In the genomic region with DNA sequence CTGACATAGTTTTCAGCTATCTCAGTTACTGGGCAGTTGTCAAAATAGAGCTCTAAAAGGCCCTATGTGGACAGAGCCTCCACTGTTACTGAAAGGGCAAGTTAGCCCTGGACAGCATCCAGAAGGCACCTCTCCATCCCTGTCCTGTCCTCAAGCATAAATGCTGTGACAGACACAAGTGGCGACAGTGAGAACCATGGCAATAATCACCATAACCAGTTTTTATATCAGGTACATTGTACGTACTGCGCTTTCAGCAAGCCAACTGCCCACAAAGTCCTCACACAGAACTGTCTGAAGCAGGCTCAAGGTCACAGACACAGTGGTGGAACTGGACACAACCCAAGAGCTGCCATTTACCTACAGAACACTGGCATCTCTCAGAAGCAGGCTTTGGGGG, we compare ENCODE assay signal across 13 mouse cellular contexts.
DNase-seq lines count a peak whose midpoint lies in the region; ATAC-seq and TF ChIP-seq lines count a peak whose summit lies in the region.
"Had no signal": no experiment of that assay in that cellular context is flagged by ENCODE, and none has a peak within 500 bp of the region (broad histone marks: within the 10 kb centered on the region; RNA-seq: fewer than 3 reads in every experiment).

No protein-coding gene starts in this region.

- no peaks in the 10 kb centered on the region for H3K36me3 ChIP-seq in stomach, embryonic 14.5 days (ENCODE audit: control insufficient read depth, insufficient read depth, low read length)
- H3K36me3 ChIP-seq in stomach, postnatal 0 days (ENCODE audit: control insufficient read depth, insufficient read depth, low read length): no peaks in the 10 kb centered on the region
- no peaks in the 10 kb centered on the region for H3K36me3 ChIP-seq in hindbrain, embryonic 12.5 days
- H3K36me3 ChIP-seq in kidney, embryonic 16.5 days (ENCODE audit: insufficient read depth, low read length): no peaks in the 10 kb centered on the region
- H3K36me3 ChIP-seq: liver, embryonic 13.5 days; midbrain, embryonic 12.5 days had no signal

- WGBS in stomach, embryonic 14.5 days: 90% methylated on average over 3 of the region's 3 CpGs
- WGBS in stomach, postnatal 0 days: 91% methylated on average over 3 of the region's 3 CpGs
- 91% methylated on average over 3 of the region's 3 CpGs for WGBS in hindbrain, embryonic 12.5 days
- 86% methylated on average over 3 of the region's 3 CpGs for WGBS in kidney, embryonic 16.5 days

- no peaks in the 10 kb centered on the region for H3K27me3 ChIP-seq in stomach, embryonic 14.5 days (ENCODE audit: control insufficient read depth, insufficient read depth, low read length)
- H3K27me3 ChIP-seq in stomach, postnatal 0 days (ENCODE audit: control insufficient read depth, insufficient read depth, low read length): no peaks in the 10 kb centered on the region
- H3K27me3 ChIP-seq in hindbrain, embryonic 12.5 days: no peaks in the 10 kb centered on the region
- no peaks in the 10 kb centered on the region for H3K27me3 ChIP-seq in kidney, embryonic 16.5 days (ENCODE audit: insufficient read depth, low read length)
- H3K27me3 ChIP-seq: liver, embryonic 13.5 days; midbrain, embryonic 12.5 days had no signal

- H3K9ac ChIP-seq in stomach, embryonic 14.5 days (replicated peaks; ENCODE audit: low read depth, low read length): no peak overlapping the region
- H3K9ac ChIP-seq in stomach, postnatal 0 days (ENCODE audit: low read length): no peak overlapping the region
- no peak overlapping the region for H3K9ac ChIP-seq in hindbrain, embryonic 12.5 days
- H3K9ac ChIP-seq in kidney, embryonic 16.5 days (replicated peaks; ENCODE audit: low read length): no peak overlapping the region
- H3K9ac ChIP-seq: liver, embryonic 13.5 days; midbrain, embryonic 12.5 days had no signal

- H3K9me3 ChIP-seq in stomach, embryonic 14.5 days (ENCODE audit: control insufficient read depth, low read depth, low read length): no peaks in the 10 kb centered on the region
- no peaks in the 10 kb centered on the region for H3K9me3 ChIP-seq in stomach, postnatal 0 days (ENCODE audit: control insufficient read depth, low read length)
- no peaks in the 10 kb centered on the region for H3K9me3 ChIP-seq in hindbrain, embryonic 12.5 days (replicated peaks)
- H3K9me3 ChIP-seq in kidney, embryonic 16.5 days (ENCODE audit: low read length): no peaks in the 10 kb centered on the region
- H3K9me3 ChIP-seq: liver, embryonic 13.5 days; midbrain, embryonic 12.5 days had no signal

- 0 out of 2 replicates have a peak, but pooled peaks have one; percentile 7 for ATAC-seq in cerebellum, adult (ENCODE audit: insufficient number of reproducible peaks, low FRiP score, low TSS enrichment)
- ATAC-seq in stomach, embryonic 14.5 days (ENCODE audit: insufficient number of reproducible peaks, insufficient read depth, low FRiP score, low read depth): peak; percentile 31; the same call in 1 of the 2 replicates
- ATAC-seq in stomach, postnatal 0 days (ENCODE audit: low FRiP score, low TSS enrichment): no peak
- peak; percentile 33; the same call in 1 of the 2 replicates for ATAC-seq in hindbrain, embryonic 12.5 days (ENCODE audit: low FRiP score)
- ATAC-seq in kidney, embryonic 16.5 days (ENCODE audit: low FRiP score, low TSS enrichment): no peak

- H3K4me3 ChIP-seq in stomach, embryonic 14.5 days (ENCODE audit: low read depth, low read length): no peak overlapping the region
- H3K4me3 ChIP-seq in stomach, postnatal 0 days (ENCODE audit: low read depth, low read length): no peak overlapping the region
- H3K4me3 ChIP-seq in hindbrain, embryonic 12.5 days: no peak overlapping the region
- no peak overlapping the region for H3K4me3 ChIP-seq in kidney, embryonic 16.5 days (ENCODE audit: low read length)
- H3K4me3 ChIP-seq: liver, embryonic 13.5 days; midbrain, embryonic 12.5 days had no signal

- DNase-seq in cerebellum, adult 11-12 months: no peak
- no peak for DNase-seq in stomach, postnatal 0 days (ENCODE audit: low spot score)
- no peak for DNase-seq in adrenal gland, postnatal 14 days
- DNase-seq in gastrocnemius, adult 8-10 months (ENCODE audit: low spot score in 2 of 2): no peak
- DNase-seq: adrenal gland, postnatal 25 days; kidney, postnatal 25 days; liver, embryonic 13.5 days; lung, postnatal 14 days had no signal

- H3K4me2 ChIP-seq in stomach, embryonic 14.5 days (replicated peaks; ENCODE audit: low read depth, low read length): no peak overlapping the region
- H3K4me2 ChIP-seq in stomach, postnatal 0 days (replicated peaks; ENCODE audit: low read depth): no peak overlapping the region
- H3K4me2 ChIP-seq in hindbrain, embryonic 12.5 days (replicated peaks): no peak overlapping the region
- H3K4me2 ChIP-seq in kidney, embryonic 16.5 days (replicated peaks; ENCODE audit: low read depth, low read length): no peak overlapping the region
- H3K4me2 ChIP-seq: liver, embryonic 13.5 days; midbrain, embryonic 12.5 days had no signal

- H3K27ac ChIP-seq in stomach, embryonic 14.5 days (ENCODE audit: low read length): no peak overlapping the region
- H3K27ac ChIP-seq in stomach, postnatal 0 days (replicated peaks): no peak overlapping the region
- peak overlapping the region; percentile 60; the same call in 1 of the 2 replicates for H3K27ac ChIP-seq in hindbrain, embryonic 12.5 days
- H3K27ac ChIP-seq in kidney, embryonic 16.5 days (ENCODE audit: low read length): no peak overlapping the region
- H3K27ac ChIP-seq: liver, embryonic 13.5 days; midbrain, embryonic 12.5 days had no signal

- H3K4me1 ChIP-seq in stomach, embryonic 14.5 days (ENCODE audit: control insufficient read depth, insufficient read depth, low read length): no peaks in the 10 kb centered on the region
- H3K4me1 ChIP-seq in stomach, postnatal 0 days (replicated peaks; ENCODE audit: control insufficient read depth, insufficient read depth): no peaks in the 10 kb centered on the region
- peaks cover 3% of the 10 kb centered on the region for H3K4me1 ChIP-seq in hindbrain, embryonic 12.5 days
- peaks cover 4% of the 10 kb centered on the region; the same call in 1 of the 2 replicates for H3K4me1 ChIP-seq in kidney, embryonic 16.5 days (ENCODE audit: insufficient read depth, low read length)
- H3K4me1 ChIP-seq: midbrain, embryonic 12.5 days had no signal

- TF ChIP-seq CTCF in stomach, postnatal 0 days (IDR thresholded peaks at IDR 0.05; ENCODE audit: low read depth): no peak

- no peak for TF ChIP-seq EP300 in stomach, postnatal 0 days (optimal IDR thresholded peaks at IDR 0.05)

Comparison
In these comparisons a context has a peak if more than half of its experiments do, and no peak if none do; other contexts are left out.
1. ATAC-seq: peak in cerebellum, adult (single experiment), stomach, embryonic 14.5 days (single experiment) and hindbrain, embryonic 12.5 days (single experiment); none in stomach, postnatal 0 days (single experiment) and kidney, embryonic 16.5 days (single experiment).